Mouse (Mus musculus): ENCODE data around the gene Sh2d5.

The Sh2d5 gene

DNA sequence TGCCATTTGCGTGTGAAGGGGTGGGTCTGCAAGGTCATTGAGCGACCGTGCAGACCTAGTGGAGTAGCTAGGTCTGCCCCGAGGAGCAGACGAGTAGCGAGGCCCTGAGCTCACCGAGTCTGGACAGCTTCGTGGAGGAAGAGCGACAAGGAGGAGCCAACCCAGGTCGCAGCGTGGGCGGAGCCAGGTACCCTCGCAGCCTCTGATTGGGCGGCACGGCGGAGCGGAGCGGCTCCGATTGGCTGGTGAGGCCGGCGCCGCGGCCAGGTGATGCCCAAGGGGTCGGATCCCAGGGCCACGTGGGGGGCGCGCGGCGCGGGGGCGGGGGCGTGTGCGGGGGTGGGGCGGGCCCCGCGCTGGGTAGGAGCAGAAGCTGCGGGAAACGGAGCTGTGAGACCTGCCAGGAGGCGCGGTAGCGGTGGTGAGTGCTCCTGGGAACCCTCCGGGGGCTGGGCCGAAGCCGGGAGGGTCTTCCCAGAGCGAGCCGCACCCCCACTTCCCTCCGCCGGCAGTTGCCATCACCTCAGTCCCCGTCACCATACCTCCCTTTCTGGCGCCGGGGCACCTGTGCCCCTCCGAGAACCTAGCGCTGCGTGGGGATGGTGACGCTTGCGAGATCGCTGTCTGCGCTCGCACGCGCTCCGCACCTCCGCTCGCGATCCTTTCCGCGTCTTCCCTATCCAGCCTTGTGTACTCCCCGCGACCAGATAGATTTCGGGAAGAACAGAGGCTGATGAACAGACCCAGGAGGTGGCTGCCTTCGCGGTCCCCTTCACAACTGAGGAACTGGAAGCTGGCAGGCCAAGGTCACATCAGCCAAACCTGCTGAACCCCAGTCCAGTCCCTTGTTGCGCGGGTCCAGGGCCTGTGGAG is at the start of gene Sh2d5, which contains the start of gene Kif17:
TSS of gene Sh2d5 (plus strand) at position 316 of the 873 bp plus-strand sequence.
TSS of gene Kif17 (plus strand) at position 348 of the 873 bp plus-strand sequence.
- no peak for DNase-seq (ENCODE audit: low spot score)

DNA sequence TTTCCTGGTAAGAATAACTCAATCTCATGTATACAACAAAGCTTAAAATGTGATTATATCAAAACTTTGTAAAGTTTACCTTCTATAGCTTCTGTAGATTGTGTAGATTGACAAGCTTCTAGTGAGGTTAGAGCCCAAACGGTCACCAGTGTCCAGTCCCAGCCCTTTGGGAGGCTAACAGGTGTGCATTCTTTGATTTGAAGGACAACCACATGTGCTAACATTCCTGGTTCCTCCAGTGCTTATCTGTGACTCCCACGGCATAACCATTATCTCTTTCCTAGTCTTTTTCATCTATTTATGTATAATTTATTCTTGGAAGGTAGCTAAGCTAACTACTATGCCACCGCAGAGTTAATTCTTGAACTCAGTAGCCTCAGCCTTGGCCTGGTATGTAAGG is 49.4 kb upstream of the Sh2d5 start:
- no peak for DNase-seq (ENCODE audit: low spot score)

DNA sequence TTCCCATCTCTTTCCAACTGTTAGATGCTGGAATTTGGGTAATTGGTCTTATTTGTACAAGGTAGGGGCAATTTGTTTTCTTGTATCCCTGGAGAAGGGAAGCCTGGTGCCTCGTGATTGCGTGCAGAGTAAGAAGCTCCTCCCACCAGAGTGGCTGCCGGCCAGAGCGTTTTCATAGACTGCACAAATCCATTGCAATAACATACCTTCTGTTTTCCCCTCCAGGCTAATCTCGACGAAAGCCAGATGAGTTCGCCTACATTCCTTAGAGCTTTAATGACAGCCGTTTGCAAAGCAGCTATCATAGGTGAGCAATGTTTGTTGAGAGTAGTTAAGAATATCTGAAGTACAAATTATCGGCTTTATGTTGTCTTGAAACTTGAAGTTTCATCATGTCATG is 48.5 kb upstream of the Sh2d5 start:
- no peak for DNase-seq (ENCODE audit: low spot score)

DNA sequence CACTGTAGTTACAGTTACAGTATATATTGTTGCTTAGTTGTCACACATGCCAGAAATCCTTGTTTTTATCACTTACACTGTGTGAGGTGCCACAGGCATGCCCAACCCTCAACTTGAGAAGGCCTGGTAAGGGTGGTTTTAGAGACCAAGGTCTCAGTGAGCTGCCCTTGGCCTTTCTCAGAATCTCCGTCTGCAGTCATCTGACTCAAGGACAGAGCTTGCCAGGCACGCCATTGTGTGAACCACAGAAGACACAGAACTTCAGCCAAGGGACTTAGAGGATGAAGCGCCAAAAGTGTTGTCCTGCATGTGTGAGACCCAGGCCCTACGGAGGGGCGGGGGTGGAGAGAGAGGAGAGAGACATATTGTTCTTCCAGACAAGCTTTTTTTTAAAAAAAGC is 40.1 kb upstream of the Sh2d5 start:
- DNase-seq (ENCODE audit: low spot score) = no peak

DNA sequence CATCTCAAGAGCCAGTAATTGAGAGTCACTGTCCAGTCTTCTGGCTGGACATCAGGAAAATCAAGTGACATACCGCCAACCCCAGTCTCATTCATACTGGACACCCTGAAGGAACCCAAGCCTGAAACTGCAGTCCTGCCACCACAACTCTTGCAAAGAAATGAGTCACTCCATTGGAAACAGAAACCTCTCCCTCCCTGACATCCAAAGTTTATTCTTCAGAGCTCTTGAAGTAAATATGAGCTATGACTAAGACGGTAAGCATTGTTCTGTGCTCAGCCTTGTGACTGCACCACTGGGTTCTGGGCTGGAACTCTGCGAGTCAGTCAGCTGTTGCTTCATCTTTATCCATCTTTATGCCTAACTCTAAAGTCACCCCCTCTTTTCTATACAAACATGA is 36.3 kb upstream of the Sh2d5 start:
- DNase-seq (ENCODE audit: low spot score) = no peak

DNA sequence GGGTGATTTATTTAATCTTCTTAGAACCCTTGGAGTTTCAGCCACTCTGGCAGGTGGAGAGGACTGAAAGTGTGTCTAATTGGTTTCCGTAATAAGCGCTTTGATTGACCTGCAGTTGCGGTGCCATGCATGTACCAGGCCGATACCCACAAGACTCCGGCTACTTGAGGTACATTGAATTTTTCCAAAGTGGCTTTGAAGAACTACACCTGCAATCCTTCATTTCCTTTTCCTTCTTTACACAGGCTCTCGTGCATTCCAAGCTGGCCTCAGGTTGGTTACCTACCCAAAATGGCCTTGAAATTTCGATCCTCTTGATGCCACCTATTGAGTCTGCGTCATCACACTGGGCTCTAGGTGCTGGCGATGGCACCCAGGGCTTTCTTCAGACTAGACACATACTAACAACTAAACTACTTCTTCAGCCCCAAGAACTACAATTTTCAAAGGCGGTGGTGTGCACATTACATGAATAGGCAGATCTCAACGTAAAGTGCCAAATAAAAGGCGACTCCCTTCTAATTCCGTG is 34.5 kb upstream of the Sh2d5 start:
- DNase-seq (ENCODE audit: low spot score) = no peak

DNA sequence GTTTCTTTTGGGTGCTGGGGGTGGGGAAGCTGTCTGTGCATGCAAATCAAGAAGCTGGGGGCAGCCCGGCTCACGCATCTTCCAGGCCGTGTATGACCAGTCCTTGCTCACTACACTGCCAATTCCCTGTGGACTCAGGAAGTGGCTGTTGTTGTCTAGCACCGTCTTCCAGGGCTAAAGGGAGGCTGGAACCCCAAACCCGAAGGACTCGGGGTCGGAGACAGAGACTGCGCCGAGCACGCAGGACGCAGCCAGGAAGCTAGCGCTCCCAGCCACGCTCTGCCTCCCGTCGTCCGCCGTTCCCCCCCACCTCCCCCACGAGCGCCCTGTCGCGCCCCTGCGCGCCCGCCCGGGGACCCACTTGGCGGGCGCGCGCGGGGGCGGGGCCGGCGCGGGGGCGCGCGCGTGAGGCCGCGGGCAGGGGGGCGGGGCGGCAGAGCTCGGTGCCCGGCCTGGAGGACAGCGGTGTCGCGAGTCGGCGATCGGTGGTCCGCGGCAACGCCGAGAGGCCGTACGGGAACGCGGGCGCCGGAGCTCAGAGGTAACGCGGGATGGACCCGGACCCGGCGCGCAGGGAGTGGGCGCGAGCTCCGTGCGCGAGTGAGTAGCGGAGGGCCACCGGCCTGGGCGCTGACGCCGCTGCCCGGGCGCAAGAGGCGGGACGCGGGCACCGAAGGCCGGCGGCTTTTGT is 33.9 kb upstream of the Sh2d5 start, which contains the start of gene Hp1bp3:
TSS of gene Hp1bp3 (plus strand) at position 97 of the 691 bp plus-strand sequence.
- peak; percentile 32 for DNase-seq (ENCODE audit: low spot score)

DNA sequence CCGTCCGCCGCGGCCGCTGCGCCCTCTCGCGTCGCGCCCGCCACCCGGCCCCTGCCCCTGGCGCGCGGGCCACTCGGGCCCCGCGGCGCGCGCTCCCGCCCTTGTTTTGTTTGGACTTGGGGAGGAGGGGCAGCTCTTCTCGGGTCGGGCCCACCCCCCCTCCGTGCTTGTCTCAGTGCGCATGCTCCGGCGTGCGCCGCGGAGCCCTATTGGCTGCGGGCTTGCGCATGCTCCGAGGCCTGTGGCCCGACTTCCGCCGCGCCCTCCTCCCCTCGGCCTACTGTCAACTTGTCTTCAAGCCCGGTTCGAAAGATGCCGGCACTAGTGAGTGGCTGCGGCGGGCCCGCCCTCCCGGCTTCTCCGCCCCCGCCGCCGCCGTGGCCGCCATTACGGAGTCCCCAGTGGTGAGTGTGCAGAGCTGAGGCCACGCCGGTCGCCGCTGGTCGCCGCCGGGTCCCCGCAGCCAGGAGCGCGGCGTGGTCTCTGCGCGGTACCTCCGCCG is 33.3 kb upstream of the Sh2d5 start:
- DNase-seq (ENCODE audit: low spot score) = peak; percentile 92

DNA sequence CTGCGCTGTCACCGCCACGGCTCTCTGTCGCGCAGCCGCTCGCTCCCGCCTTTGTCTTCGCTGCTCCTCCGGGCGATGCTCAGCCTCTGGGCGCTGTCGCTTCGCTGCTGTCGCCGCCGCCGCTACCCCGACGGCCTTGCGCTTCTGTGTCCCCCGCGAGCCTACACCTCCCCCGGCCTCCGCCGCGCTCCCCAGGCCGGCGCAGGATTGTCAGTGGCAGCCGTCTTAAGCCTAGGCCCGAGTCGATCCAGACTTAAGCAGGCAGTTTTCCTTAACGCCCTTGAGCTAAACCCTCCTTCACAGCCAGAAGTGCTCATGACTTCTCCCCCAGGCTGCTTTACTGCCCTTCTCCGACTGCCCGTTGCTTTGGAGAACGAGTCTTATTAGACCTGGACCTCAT is 32.8 kb upstream of the Sh2d5 start:
- no peak for DNase-seq (ENCODE audit: low spot score)

DNA sequence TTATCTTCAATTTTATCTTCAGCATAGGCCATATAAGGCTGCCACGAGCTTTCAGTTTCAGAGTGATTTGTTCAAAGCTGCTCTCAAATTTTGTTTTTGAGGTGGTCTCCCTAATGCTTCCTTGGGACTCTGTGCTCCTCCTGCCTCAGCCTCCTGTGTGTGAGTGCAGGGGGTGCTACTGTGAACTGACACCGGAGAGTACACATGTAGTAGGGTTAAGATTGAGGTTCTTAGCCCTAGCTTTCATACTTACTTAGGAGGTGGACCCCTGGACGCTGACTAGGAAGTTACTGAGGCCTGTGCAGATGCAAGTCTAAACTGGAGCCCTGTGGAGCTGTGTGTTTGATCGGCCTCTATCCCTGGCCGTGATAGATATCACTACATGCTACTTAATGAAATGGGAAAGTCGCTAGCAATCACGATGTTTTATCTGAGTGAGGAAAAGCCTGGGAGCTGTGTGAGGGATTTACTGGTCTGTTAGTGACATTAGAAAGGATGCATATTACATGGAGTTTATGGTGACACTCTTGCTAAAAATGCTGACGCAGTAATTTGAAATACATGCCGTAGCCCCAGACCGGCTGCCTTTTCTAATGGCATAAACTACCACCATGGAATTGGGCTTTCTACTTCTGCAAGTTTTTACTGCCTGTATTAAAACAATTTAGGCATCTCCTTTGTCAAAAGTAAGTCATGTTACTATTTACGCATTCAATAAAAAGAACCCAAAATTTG is 32.1 kb upstream of the Sh2d5 start:
- no peak for DNase-seq (ENCODE audit: low spot score)

DNA sequence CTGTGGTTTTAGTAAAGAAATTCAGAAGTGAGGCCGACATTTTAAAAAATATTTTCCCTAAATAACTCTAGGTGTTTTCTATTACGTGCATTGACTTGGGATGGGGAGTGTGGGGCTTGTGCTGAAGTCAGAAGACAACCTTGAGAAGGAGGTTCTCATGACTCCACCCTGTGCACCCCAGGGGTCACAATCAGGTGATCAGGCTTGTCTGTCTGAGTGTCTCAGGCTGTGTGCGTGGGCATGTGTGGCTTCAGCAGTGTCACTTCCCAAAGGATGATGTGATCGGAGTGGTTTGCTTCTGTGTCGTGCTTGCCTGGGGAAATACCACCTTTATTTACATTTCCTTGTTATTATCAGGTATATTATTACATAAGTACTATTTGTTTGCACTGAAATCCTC is 30.9 kb upstream of the Sh2d5 start:
- DNase-seq (ENCODE audit: low spot score) = no peak

DNA sequence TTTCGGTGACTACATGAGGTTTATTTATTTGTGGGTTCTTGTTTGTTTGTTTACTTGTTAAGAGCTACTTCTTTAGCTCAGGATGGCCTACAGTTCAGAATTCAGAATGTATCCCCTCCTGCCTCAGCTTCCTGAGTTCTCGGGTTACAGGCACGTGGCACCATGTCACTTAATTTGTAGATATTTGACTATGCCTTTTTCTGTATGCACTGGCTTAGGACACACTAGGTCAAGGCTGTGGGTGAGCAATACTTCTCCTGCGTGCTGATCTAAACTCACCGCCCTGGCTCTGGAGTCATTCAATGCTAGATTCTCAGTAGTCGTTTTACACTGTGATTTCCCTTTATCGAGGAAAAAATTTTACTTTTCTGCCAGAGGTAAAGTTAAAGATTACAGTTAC is 29.4 kb upstream of the Sh2d5 start:
- DNase-seq (ENCODE audit: low spot score) = no peak

DNA sequence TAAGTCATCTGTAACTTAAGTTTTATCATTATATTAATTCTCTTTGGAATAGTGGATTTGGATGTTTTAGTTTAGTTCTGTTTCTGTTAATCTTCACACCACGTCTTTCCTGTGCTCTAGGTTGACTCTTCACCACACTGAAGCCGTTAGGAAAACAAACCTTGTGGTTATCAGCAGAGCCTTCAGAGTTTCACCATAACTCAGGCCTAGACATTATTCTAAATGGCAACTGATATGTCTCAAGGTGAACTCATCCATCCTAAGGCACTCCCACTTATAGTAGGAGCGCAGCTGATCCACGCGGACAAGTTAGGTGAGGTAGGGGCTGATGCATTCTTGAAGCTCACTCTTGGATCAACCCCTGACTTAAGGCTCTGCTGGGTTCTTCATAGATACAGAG is 28.8 kb upstream of the Sh2d5 start:
- no peak for DNase-seq (ENCODE audit: low spot score)

DNA sequence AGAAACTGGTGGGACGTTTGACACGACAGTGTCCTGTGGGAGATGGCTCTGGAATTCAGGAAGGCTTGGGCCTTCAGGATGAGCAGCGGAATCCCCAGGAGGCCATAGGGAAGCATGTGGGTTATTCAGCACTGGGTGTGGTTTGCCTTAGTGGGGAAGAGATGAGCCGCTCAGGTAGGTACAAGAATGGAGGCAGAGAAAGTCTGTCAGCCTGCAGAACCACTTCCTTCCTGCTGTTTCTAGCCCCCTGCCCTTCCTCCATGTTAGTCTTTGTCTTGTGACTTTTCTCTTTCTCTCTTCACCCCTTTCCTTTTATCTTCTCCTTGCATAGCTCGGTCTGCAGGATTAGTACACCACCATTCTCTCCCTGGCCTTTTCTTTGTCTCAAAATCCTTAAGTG is 27.8 kb upstream of the Sh2d5 start:
- DNase-seq (ENCODE audit: low spot score) = no peak

DNA sequence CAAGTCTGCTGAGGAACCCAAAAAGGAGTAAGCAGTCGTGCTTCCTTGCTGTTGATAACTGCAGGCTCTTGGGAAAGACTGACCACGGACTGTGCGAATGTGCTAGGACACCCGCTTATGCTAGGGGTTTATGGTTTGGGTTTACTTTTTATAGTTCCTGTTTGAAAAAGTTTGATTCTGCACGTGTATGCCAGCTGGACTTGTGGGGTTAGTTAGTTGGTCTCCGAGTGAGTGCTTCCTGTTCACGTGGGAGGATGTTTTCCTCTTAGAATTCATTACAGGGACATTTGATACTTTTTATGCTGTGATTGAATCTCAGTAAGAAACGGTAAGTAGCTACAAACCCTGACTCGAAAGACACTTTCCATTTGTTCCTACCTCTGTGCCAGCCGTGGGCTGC is 26.6 kb upstream of the Sh2d5 start:
- DNase-seq (ENCODE audit: low spot score) = no peak

DNA sequence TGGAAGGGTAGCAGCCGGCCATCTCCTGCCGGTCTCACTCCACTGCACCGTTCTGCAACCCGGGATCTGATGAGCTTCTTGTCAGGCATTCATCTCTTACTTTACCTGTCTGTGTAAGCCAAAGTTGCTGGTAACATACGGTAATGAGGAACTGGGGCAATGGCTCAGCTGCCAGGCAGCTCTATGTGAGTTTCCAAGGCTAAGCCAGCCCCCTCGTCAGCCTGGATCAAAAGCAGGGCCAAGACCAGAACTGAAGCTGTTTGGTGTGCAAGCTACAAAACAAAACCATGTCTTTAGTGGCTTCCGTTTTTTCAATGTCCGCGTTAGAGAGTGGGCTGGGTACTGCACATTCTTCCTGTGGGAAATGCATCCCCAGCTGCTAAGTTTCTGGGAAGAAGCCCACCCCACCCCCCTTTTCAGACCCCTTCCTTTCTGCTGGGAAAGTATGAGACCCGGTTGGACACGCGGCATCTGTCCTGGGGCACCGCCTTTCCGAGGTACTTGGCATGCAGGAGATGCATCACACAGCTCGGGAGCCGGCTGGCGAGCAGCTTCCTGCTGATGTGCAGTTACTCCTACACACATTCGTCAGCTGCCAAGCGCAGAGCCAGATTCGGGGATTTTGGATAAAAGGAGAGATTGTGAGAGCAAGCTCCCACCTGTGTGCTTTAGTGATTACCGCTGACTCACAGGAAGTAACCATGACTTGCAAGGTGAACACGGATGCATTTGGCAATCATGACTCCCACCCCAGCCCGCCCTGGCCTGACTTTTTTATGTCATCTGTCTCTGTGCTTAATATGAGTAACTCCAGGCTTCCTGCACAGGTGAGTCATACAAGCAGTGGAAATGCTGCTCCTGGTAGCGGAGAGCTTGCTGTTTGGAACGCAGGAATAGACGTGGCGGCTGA is 3.2 kb upstream of the Sh2d5 start:
- DNase-seq (ENCODE audit: low spot score) = no peak

DNA sequence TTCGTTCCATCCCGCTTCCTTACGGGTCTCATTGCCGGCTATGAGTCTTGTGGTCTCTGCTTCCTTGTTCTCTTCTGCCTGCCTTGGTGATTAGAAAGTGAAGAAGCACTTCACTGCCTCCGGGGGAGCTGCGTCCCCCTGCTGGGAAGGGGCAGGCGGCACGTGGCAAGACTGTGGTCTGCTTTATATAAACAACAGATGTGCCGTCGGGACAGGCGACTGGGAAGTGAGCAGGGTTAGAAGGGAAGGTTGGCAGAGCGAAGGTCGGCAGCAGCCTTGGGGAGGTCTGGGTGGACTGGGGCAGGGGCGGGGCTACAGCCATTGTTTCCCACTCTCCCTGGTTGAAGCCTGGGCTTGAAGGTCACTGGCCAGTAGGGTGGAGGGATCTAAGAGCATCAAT is 1.6 kb downstream of the Sh2d5 start:
- no peak for DNase-seq (ENCODE audit: low spot score)

DNA sequence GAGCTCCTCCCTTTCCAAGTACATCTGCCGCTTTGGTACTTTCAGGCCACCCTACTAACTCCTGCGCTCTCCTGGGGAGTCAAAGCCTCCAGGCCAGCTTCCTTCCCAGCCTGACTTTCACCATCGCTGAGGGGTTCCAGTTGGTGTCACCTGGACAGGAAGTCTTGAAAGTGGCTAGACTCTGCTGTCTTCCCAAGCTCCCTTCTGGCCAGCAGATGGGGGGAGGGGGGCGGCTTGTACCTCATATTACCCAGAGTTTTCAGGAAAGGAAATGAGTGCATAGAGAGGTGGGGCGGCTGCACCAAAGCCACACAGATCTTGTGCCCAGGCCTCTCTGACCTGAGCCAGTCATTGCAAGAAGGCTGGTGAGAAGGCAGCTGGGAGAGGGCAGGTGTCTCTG is 2.0 kb downstream of the Sh2d5 start:
- DNase-seq (ENCODE audit: low spot score) = no peak

DNA sequence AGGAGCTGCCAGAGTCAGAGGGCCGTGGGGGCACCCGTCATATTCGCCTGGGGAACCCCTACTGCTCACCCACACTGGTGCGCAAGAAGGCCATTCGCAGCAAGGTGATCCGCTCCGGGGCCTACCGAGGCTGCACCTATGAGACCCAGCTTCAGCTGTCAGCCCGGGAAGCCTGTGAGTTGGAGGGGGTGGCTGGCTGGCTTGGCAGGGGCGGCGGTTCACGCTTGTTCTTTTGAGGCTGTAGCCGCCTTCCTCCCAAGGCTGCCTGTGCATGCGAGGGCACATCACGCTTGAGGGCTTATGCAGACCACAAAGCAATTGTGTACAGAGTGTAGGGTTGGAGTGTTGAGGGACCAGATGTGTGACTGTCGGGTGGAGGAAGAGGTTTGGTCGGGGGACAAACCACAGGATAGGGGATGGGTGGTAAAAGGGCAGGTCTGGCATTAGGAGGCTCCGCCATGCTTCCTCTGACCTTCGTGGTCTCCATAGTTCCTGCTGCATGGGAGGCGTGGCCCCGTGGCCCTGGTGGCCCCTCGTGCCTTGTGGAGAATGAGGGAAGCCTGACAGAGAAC is 7.0 kb downstream of the Sh2d5 start:
- DNase-seq (ENCODE audit: low spot score) = no peak

DNA sequence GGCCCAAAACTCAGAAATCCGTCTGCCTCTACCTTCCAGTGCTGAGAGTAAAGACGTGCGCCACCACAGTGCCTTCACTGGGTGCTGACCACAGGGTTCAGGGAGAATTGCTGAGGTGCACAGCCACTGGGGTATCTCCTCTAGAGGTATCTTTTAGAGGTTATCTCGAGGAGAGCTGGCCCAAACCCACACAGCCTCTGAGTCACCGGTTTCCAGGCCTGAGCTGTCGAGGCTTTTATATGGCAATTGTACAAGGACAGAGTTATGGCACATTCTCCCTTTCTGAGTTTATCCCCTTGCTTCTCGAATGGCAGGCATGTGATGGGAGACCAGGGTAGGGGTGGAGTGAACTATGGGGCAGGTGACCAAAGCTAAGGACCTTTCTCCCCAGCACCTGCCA is 8.5 kb downstream of the Sh2d5 start:
- DNase-seq (ENCODE audit: low spot score) = no peak

DNA sequence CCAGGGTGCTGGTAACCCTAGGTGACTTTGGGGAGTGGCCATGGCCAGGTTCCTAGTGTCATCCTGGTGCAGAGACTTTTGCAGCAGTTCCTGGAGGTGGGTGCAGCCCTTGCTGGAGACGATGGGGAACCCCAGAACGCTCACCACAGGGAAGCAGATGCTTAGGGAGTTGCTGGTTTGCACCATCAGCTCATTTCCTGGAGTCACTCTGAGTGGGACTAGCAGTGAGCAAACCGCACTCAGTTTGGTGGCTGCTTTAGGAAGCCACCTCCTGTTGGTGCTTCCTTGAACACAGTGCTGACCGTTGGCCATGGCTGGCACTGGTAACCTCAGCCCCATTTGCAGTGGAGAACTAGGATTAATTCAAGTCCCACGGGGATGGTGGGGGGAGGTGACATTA is 9.3 kb downstream of the Sh2d5 start:
- no peak for DNase-seq (ENCODE audit: low spot score)

Measured in urinary bladder, postnatal 10 days (tissue).